8 mouse cellular contexts compared by ENCODE assay signal in genomic region chr12:81484727-81485191, GRCm38 (mm10). TPM values are rescaled to one million over a fixed set of nuclear protein-coding genes. Genes with fewer than 3 reads are reported as not detected.
DNase-seq lines count a peak whose midpoint lies in the region; ATAC-seq and TF ChIP-seq lines count a peak whose summit lies in the region.

TSS of gene Cox16 (minus strand) at chr12:81485127.

- TF ChIP-seq CTCF in heart, adult 2 months (IDR thresholded peaks at IDR 0.05): no peak

- H3K27me3 ChIP-seq in embryonic facial prominence, embryonic 14.5 days (replicated peaks; ENCODE audit: control insufficient read depth, insufficient read depth, low read length): no peaks in the 10 kb centered on the region
- no peaks in the 10 kb centered on the region for H3K27me3 ChIP-seq in heart, adult 2 months (ENCODE audit: control insufficient read depth, insufficient read depth, low read length)
- H3K27me3 ChIP-seq in limb, embryonic 13.5 days: no peaks in the 10 kb centered on the region
- H3K27me3 ChIP-seq in midbrain, embryonic 16.5 days (ENCODE audit: control insufficient read depth, insufficient read depth, low read depth, low read length): no peaks in the 10 kb centered on the region

- H3K79me2 ChIP-seq in heart, adult 2 months (replicated peaks; ENCODE audit: control insufficient read depth, insufficient read depth, low read length): peaks cover 3% of the 10 kb centered on the region

- DNase-seq in 3T3-L1 (ENCODE audit: low read depth, low spot score): peak; percentile 90
- DNase-seq in adrenal gland, postnatal 4 days (ENCODE audit: low spot score in 2 of 2): peak; percentile 65 to 78
- peak; percentile 95 for DNase-seq in embryonic facial prominence, embryonic 14.5 days (ENCODE audit: low spot score)
- DNase-seq in heart, adult 2 months: peak; percentile 91 to 94
- DNase-seq in kidney, adult 8-10 months: peak; percentile 82 to 89
- DNase-seq in spleen, postnatal 10 days (ENCODE audit: low spot score in 2 of 2): peak; percentile 76 to 86

- peak; percentile 79 for TF ChIP-seq POLR2A in heart, adult 2 months (IDR thresholded peaks at IDR 0.05; ENCODE audit: insufficient read depth, low read depth, low read length)

- ATAC-seq in embryonic facial prominence, embryonic 14.5 days (ENCODE audit: low read depth): peak; percentile 99
- ATAC-seq in limb, embryonic 13.5 days (ENCODE audit: low FRiP score, low read depth): peak; percentile 98
- ATAC-seq in midbrain, embryonic 16.5 days: peak; percentile 99

- peak within 1 kb of the TSS; percentile 98 for H3K27ac ChIP-seq in embryonic facial prominence, embryonic 14.5 days (replicated peaks; ENCODE audit: low read depth, low read length)
- peak within 1 kb of the TSS; percentile 96 for H3K27ac ChIP-seq in heart, adult 2 months
- peak within 1 kb of the TSS; percentile 92 for H3K27ac ChIP-seq in limb, embryonic 13.5 days
- peak within 1 kb of the TSS; percentile 96 for H3K27ac ChIP-seq in midbrain, embryonic 16.5 days (ENCODE audit: low read length)

- peak within 1 kb of the TSS; percentile 81 for H3K9ac ChIP-seq in embryonic facial prominence, embryonic 14.5 days (ENCODE audit: low read depth, low read length)
- peak within 1 kb of the TSS; percentile 79 for H3K9ac ChIP-seq in heart, adult 2 months (ENCODE audit: low read depth, low read length)
- peak within 1 kb of the TSS; percentile 76 for H3K9ac ChIP-seq in limb, embryonic 13.5 days
- peak within 1 kb of the TSS; percentile 75 for H3K9ac ChIP-seq in midbrain, embryonic 16.5 days (ENCODE audit: low read depth, low read length)

- peak within 1 kb of the TSS; percentile 72 for H3K4me2 ChIP-seq in embryonic facial prominence, embryonic 14.5 days (ENCODE audit: low read depth, low read length)
- H3K4me2 ChIP-seq in limb, embryonic 13.5 days (replicated peaks): peak within 1 kb of the TSS; percentile 66
- H3K4me2 ChIP-seq in midbrain, embryonic 16.5 days (ENCODE audit: low read length): peak within 1 kb of the TSS; percentile 53

- H3K36me3 ChIP-seq in embryonic facial prominence, embryonic 14.5 days (ENCODE audit: control insufficient read depth, insufficient read depth, low read length): no peaks in the 10 kb centered on the region
- H3K36me3 ChIP-seq in heart, adult 2 months (ENCODE audit: control insufficient read depth, insufficient read depth, low read length): no peaks in the 10 kb centered on the region
- no peaks in the 10 kb centered on the region for H3K36me3 ChIP-seq in limb, embryonic 13.5 days
- no peaks in the 10 kb centered on the region for H3K36me3 ChIP-seq in midbrain, embryonic 16.5 days (ENCODE audit: control insufficient read depth, insufficient read depth, low read length)

- intact Hi-C loops in heart, adult 2 months (cut with DNase I): loop anchor here (5.0 to 10.0 kb wide), 3 partner anchors 48 to 630 kb away; partner anchors contain the start of genes Gm20498, Med6 and Synj2bp

- WGBS in embryonic facial prominence, embryonic 14.5 days: 0% methylated on average over 29 of the region's 31 CpGs
- under 1% methylated on average over 31 of the region's 31 CpGs for WGBS in heart, adult 2 months
- WGBS in limb, embryonic 13.5 days: under 1% methylated on average over 31 of the region's 31 CpGs
- WGBS in midbrain, embryonic 16.5 days: under 1% methylated on average over 31 of the region's 31 CpGs

- no peaks in the 10 kb centered on the region for H3K9me3 ChIP-seq in embryonic facial prominence, embryonic 14.5 days (ENCODE audit: control insufficient read depth, low read length)
- H3K9me3 ChIP-seq in limb, embryonic 13.5 days: no peaks in the 10 kb centered on the region
- no peaks in the 10 kb centered on the region for H3K9me3 ChIP-seq in midbrain, embryonic 16.5 days (replicated peaks; ENCODE audit: control insufficient read depth, low read length, poor library complexity, severe bottlenecking)

- H3K4me1 ChIP-seq in embryonic facial prominence, embryonic 14.5 days (ENCODE audit: control insufficient read depth, insufficient read depth, low read length): 0 out of 2 replicates have a peak, but pooled peaks cover 4% of the 10 kb centered on the region
- no peaks in the 10 kb centered on the region for H3K4me1 ChIP-seq in heart, adult 2 months (ENCODE audit: control insufficient read depth, insufficient read depth, low read length)
- H3K4me1 ChIP-seq in limb, embryonic 13.5 days: 0 out of 2 replicates have a peak, but pooled peaks cover 3% of the 10 kb centered on the region
- H3K4me1 ChIP-seq in midbrain, embryonic 16.5 days (ENCODE audit: control insufficient read depth, insufficient read depth, low read length): peaks cover 10% of the 10 kb centered on the region; the same call in 1 of the 2 replicates

- H3K4me3 ChIP-seq in embryonic facial prominence, embryonic 14.5 days (ENCODE audit: low read depth, low read length): peak within 1 kb of the TSS; percentile 73
- peak within 1 kb of the TSS; percentile 94 for H3K4me3 ChIP-seq in heart, adult 2 months
- H3K4me3 ChIP-seq in limb, embryonic 13.5 days: peak within 1 kb of the TSS; percentile 67
- peak within 1 kb of the TSS; percentile 78 for H3K4me3 ChIP-seq in midbrain, embryonic 16.5 days (ENCODE audit: low read depth, low read length)

- 0 out of 2 replicates have a peak, but pooled peaks have one; percentile 19 for TF ChIP-seq EP300 in heart, adult 2 months (IDR thresholded peaks at IDR 0.05; ENCODE audit: insufficient read depth, low read depth, low read length)

RNA-seq across cellular contexts. Expression of gene Cox16, which starts in this region (rescaled TPM):
- 100 to 1,000 TPM in 1 of 2 experiments, 10 to 100 TPM in 1; 90.3 to 114 TPM for total RNA-seq in adrenal gland, postnatal 4 days (2021)
- polyA plus RNA-seq in embryonic facial prominence, embryonic 14.5 days (2014; fragmentation: Nextera tagmentation; extraction: Ambion mirVana): 127 and 154 TPM in 2 replicates
- 10 to 100 TPM; 58.8 to 66.8 TPM for total RNA-seq in heart, adult 2 months (2021)
- polyA plus RNA-seq in heart, adult 2 months (2012; rRNA removed): 56.6 and 78.9 TPM in 2 replicates
- polyA plus RNA-seq in limb, embryonic 13.5 days (2015; fragmentation: Nextera tagmentation; extraction: Ambion mirVana): 132 and 138 TPM in 2 replicates
- polyA plus RNA-seq in midbrain, embryonic 16.5 days (2015; fragmentation: Nextera tagmentation; extraction: Ambion mirVana): 110 TPM in 2 replicates

Comparison
In these comparisons a context has a peak if more than half of its experiments do, and no peak if none do; other contexts are left out.
1. Peak in every context shown above with its lines: DNase-seq, ATAC-seq, H3K4me3 ChIP-seq and H3K27ac ChIP-seq.